In genomic region chr5:103380785-103381527, GRCm38 (mm10) we compare ENCODE assay signal across 13 mouse cellular contexts. TPM values are rescaled to one million over a fixed set of nuclear protein-coding genes. Genes with fewer than 3 reads are reported as not detected.
DNase-seq lines count a peak whose midpoint lies in the region; ATAC-seq lines count a peak whose summit lies in the region.
"Had no signal": no experiment of that assay in that cellular context is flagged by ENCODE, and none has a peak within 500 bp of the region (broad histone marks: within the 10 kb centered on the region; RNA-seq: fewer than 3 reads in every experiment).

No protein-coding gene starts in this region.

- no peak overlapping the region for H3K4me2 ChIP-seq in intestine, embryonic 14.5 days (ENCODE audit: low read length)
- no peak overlapping the region for H3K4me2 ChIP-seq in intestine, embryonic 16.5 days (ENCODE audit: low read depth, low read length)
- H3K4me2 ChIP-seq in midbrain, embryonic 11.5 days = no peak overlapping the region
- H3K4me2 ChIP-seq in midbrain, embryonic 15.5 days = no peak overlapping the region
- no peak overlapping the region for H3K4me2 ChIP-seq in forebrain, embryonic 15.5 days (replicated peaks)
- H3K4me2 ChIP-seq: embryonic facial prominence, embryonic 15.5 days had no signal

- H3K9ac ChIP-seq in intestine, embryonic 14.5 days (ENCODE audit: low read length) = no peak overlapping the region
- H3K9ac ChIP-seq in intestine, embryonic 16.5 days (ENCODE audit: low read depth, low read length) = no peak overlapping the region
- 0 out of 2 replicates have a peak overlapping the region, but pooled peaks have one; percentile 14 for H3K9ac ChIP-seq in midbrain, embryonic 11.5 days (ENCODE audit: low read length)
- H3K9ac ChIP-seq in midbrain, embryonic 15.5 days = no peak overlapping the region
- H3K9ac ChIP-seq in forebrain, embryonic 15.5 days (replicated peaks) = no peak overlapping the region
- H3K9ac ChIP-seq: embryonic facial prominence, embryonic 15.5 days had no signal

- H3K36me3 ChIP-seq in intestine, embryonic 14.5 days (ENCODE audit: control insufficient read depth, insufficient read depth, low read length) = no peaks in the 10 kb centered on the region
- no peaks in the 10 kb centered on the region for H3K36me3 ChIP-seq in intestine, embryonic 16.5 days (ENCODE audit: control insufficient read depth, insufficient read depth, low read length)
- no peaks in the 10 kb centered on the region for H3K36me3 ChIP-seq in midbrain, embryonic 11.5 days (ENCODE audit: control insufficient read depth, insufficient read depth, low read length)
- H3K36me3 ChIP-seq in midbrain, embryonic 15.5 days (replicated peaks) = no peaks in the 10 kb centered on the region
- no peaks in the 10 kb centered on the region for H3K36me3 ChIP-seq in forebrain, embryonic 15.5 days
- H3K36me3 ChIP-seq: embryonic facial prominence, embryonic 15.5 days had no signal

- H3K27ac ChIP-seq in intestine, embryonic 14.5 days (ENCODE audit: low read depth) = peak overlapping the region; percentile 27; the same call in 1 of the 2 replicates
- H3K27ac ChIP-seq in intestine, embryonic 16.5 days (ENCODE audit: low read length) = no peak overlapping the region
- peak overlapping the region; percentile 23; the same call in 1 of the 2 replicates for H3K27ac ChIP-seq in midbrain, embryonic 11.5 days (ENCODE audit: low read depth, low read length)
- no peak overlapping the region for H3K27ac ChIP-seq in midbrain, embryonic 15.5 days
- H3K27ac ChIP-seq in forebrain, embryonic 15.5 days (replicated peaks) = peak overlapping the region; percentile 19
- H3K27ac ChIP-seq: embryonic facial prominence, embryonic 15.5 days; heart, adult 2 months had no signal

- H3K4me3 ChIP-seq in intestine, embryonic 14.5 days (ENCODE audit: low read depth, low read length) = no peak overlapping the region
- H3K4me3 ChIP-seq in intestine, embryonic 16.5 days (ENCODE audit: low read length) = no peak overlapping the region
- no peak overlapping the region for H3K4me3 ChIP-seq in midbrain, embryonic 11.5 days (ENCODE audit: low read depth, low read length)
- H3K4me3 ChIP-seq in midbrain, embryonic 15.5 days = no peak overlapping the region
- H3K4me3 ChIP-seq in forebrain, embryonic 15.5 days = no peak overlapping the region
- H3K4me3 ChIP-seq: embryonic facial prominence, embryonic 15.5 days; heart, adult 2 months had no signal

- no peaks in the 10 kb centered on the region for H3K9me3 ChIP-seq in intestine, embryonic 14.5 days (ENCODE audit: control insufficient read depth, low read length)
- no peaks in the 10 kb centered on the region for H3K9me3 ChIP-seq in intestine, embryonic 16.5 days (ENCODE audit: control insufficient read depth, low read length)
- H3K9me3 ChIP-seq in midbrain, embryonic 11.5 days (ENCODE audit: control insufficient read depth, low read length) = no peaks in the 10 kb centered on the region
- no peaks in the 10 kb centered on the region for H3K9me3 ChIP-seq in midbrain, embryonic 15.5 days
- H3K9me3 ChIP-seq in forebrain, embryonic 15.5 days = no peaks in the 10 kb centered on the region
- H3K9me3 ChIP-seq: embryonic facial prominence, embryonic 15.5 days had no signal

- WGBS in intestine, embryonic 14.5 days = 60% methylated on average over 11 of the region's 11 CpGs
- WGBS in intestine, embryonic 16.5 days = 68% methylated on average over 11 of the region's 11 CpGs
- 39% methylated on average over 11 of the region's 11 CpGs for WGBS in midbrain, embryonic 11.5 days
- 37% methylated on average over 11 of the region's 11 CpGs for WGBS in midbrain, embryonic 15.5 days
- WGBS in forebrain, embryonic 15.5 days = 35% methylated on average over 11 of the region's 11 CpGs

- DNase-seq in intestine, embryonic 14.5 days (ENCODE audit: low spot score) = no peak
- DNase-seq in midbrain, embryonic 11.5 days (ENCODE audit: low spot score, missing footprints) = peak; percentile 86
- peak; percentile 31 for DNase-seq in yolk sac, embryonic 10.5 days (ENCODE audit: low spot score)
- DNase-seq in frontal cortex, postnatal 25 days (ENCODE audit: low spot score in 2 of 2) = no peak
- DNase-seq: cerebellum, postnatal 14 days; heart, adult 2 months; kidney, postnatal 14 days; lung, postnatal 4 days had no signal

- no peak for ATAC-seq in intestine, embryonic 14.5 days (replicated peaks; ENCODE audit: low FRiP score, low TSS enrichment, low read depth)
- ATAC-seq in intestine, embryonic 16.5 days = no peak
- ATAC-seq in midbrain, embryonic 11.5 days (ENCODE audit: low FRiP score) = peak; percentile 42; the same call in 1 of the 2 replicates
- ATAC-seq in midbrain, embryonic 15.5 days (replicated peaks) = no peak
- ATAC-seq in forebrain, embryonic 15.5 days (replicated peaks) = 0 out of 2 replicates have a peak, but pooled peaks have one; percentile 19
- ATAC-seq: hindbrain, embryonic 16.5 days had no signal

- no peaks in the 10 kb centered on the region for H3K4me1 ChIP-seq in intestine, embryonic 14.5 days (replicated peaks; ENCODE audit: control insufficient read depth, insufficient read depth, low read length)
- H3K4me1 ChIP-seq in intestine, embryonic 16.5 days (ENCODE audit: control insufficient read depth, insufficient read depth, low read length) = 0 out of 2 replicates have a peak, but pooled peaks cover 4% of the 10 kb centered on the region
- H3K4me1 ChIP-seq in midbrain, embryonic 11.5 days (ENCODE audit: control insufficient read depth, insufficient read depth, low read length) = peaks cover 2% of the 10 kb centered on the region; the same call in 1 of the 2 replicates
- H3K4me1 ChIP-seq in midbrain, embryonic 15.5 days = 0 out of 2 replicates have a peak, but pooled peaks cover 3% of the 10 kb centered on the region
- peaks cover 6% of the 10 kb centered on the region for H3K4me1 ChIP-seq in forebrain, embryonic 15.5 days
- H3K4me1 ChIP-seq: embryonic facial prominence, embryonic 15.5 days had no signal

- H3K27me3 ChIP-seq in intestine, embryonic 14.5 days (replicated peaks; ENCODE audit: control insufficient read depth, insufficient read depth, low read length) = no peaks in the 10 kb centered on the region
- no peaks in the 10 kb centered on the region for H3K27me3 ChIP-seq in intestine, embryonic 16.5 days (replicated peaks; ENCODE audit: control insufficient read depth, insufficient read depth, low read length)
- H3K27me3 ChIP-seq in midbrain, embryonic 11.5 days (ENCODE audit: control insufficient read depth, insufficient read depth, low read length) = no peaks in the 10 kb centered on the region
- H3K27me3 ChIP-seq in midbrain, embryonic 15.5 days (replicated peaks) = no peaks in the 10 kb centered on the region; the same call in 1 of the 2 replicates
- no peaks in the 10 kb centered on the region for H3K27me3 ChIP-seq in forebrain, embryonic 15.5 days
- H3K27me3 ChIP-seq: embryonic facial prominence, embryonic 15.5 days had no signal

RNA-seq across cellular contexts. Expression of gene Ptpn13, which starts 44.0 kb away (rescaled TPM):
- 9.3 and 10.1 TPM in 2 replicates for polyA plus RNA-seq in intestine, embryonic 14.5 days (2014; fragmentation: Nextera tagmentation; extraction: Ambion mirVana)
- polyA plus RNA-seq in intestine, embryonic 16.5 days (2015; fragmentation: Nextera tagmentation; extraction: Ambion mirVana) = 3.1 and 3.2 TPM in 2 replicates
- 15.0 and 18.1 TPM in 2 replicates for polyA plus RNA-seq in midbrain, embryonic 11.5 days (2014; fragmentation: Nextera tagmentation; extraction: Ambion mirVana)
- polyA plus RNA-seq in midbrain, embryonic 15.5 days (2015; fragmentation: Nextera tagmentation; extraction: Ambion mirVana) = 5.8 and 5.9 TPM in 2 replicates
- polyA plus RNA-seq in forebrain, embryonic 15.5 days (2015; fragmentation: Nextera tagmentation; extraction: Ambion mirVana) = 4.4 and 5.1 TPM in 2 replicates

Comparison
In these comparisons a context has a peak if more than half of its experiments do, and no peak if none do; other contexts are left out.
1. ATAC-seq: peak in midbrain, embryonic 11.5 days (single experiment) and forebrain, embryonic 15.5 days (single experiment); none in intestine, embryonic 14.5 days (single experiment), intestine, embryonic 16.5 days (single experiment) and midbrain, embryonic 15.5 days (single experiment).
2. H3K27ac ChIP-seq: peak in intestine, embryonic 14.5 days (single experiment), midbrain, embryonic 11.5 days (single experiment) and forebrain, embryonic 15.5 days (single experiment); none in intestine, embryonic 16.5 days (single experiment) and midbrain, embryonic 15.5 days (single experiment).
3. DNase-seq: peak in midbrain, embryonic 11.5 days (single experiment) and yolk sac, embryonic 10.5 days (single experiment); none in intestine, embryonic 14.5 days (single experiment) and frontal cortex, postnatal 25 days (0 of 2).